Mouse (Mus musculus) 416B (cell line): ENCODE measurements around the gene Rpl13a.

Experiments used
- DNase-seq: peaks from one replicate; pipeline ENCODE4 v3.0.0; 2011; ENCODE audit warnings: low read depth

Rpl13a gene

DNA sequence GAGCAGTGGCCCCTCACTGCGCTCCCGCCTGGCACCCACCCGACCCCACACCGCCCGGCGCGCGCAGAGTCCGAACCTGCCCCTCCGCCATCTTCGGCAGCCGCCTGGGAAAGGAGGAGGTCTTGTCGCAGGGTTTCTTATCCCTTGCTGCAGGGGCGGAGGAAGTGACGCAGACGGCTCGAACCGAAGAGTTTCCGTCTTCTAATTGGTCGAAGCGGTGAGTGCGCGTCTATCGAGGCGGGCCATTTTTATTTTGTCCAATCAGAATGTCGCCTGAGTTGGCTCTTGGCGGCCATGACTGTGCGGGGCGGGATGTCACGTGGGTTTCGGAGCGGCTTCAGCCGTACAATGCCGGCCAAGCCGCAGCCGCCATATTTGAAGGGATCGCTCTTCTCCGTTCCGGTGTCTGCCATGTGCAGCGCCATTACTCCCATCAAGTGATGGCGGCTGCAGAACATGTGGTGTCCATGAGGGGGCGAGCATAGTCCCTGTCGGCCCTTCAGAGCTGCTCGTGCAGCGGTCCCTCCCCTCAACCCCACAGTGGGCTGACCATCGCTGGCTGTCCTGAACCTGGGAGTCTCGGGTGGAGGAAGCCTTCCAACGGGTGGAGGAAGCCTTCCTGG is at the start of gene Rpl13a:
TSS of gene Rpl13a (minus strand) at position 138 of the 623 bp plus-strand sequence.
- DNase-seq: peak; percentile 100

DNA sequence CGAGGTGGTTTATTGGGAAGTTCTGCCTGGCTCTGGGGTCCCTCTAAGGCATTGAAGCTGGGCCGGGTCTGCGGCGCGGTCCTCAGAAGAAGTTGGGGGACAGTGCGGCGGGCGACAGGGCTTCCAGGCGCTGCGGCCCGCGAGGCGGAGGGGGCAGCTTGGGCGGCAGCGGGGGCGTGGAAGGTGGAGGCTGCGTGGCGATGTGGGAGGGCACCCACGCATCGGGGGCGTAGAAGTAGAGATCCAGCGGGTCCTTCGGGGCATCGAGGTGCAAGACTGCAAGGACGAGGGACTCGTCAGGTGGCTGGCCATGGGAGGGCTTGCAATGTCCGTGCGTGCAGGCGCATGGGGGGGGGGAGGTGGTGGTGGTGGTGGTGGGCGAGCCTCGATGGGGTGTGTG is 47.8 kb upstream of the Rpl13a start:
- no peak for DNase-seq

DNA sequence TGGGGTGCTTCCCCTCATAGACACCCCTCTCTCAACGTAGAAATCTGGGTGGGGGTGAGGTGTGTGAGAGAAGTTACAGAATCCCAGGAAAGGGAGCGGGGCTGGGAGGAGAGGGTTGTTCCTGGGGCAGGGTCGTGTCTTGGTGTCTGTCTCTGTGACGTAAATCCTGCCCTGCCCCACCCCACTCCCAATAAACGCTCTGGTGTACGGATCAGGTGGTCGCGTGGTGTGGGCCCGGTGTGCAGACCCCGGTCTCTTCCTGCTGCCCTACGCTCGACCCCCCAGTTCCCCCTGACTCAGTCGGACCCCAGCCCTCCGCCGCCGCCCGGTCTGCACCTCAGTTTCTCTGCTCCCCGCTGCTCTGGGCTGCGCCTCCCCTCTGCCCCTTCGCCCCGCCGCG is 47.4 kb upstream of the Rpl13a start:
- no peak for DNase-seq

DNA sequence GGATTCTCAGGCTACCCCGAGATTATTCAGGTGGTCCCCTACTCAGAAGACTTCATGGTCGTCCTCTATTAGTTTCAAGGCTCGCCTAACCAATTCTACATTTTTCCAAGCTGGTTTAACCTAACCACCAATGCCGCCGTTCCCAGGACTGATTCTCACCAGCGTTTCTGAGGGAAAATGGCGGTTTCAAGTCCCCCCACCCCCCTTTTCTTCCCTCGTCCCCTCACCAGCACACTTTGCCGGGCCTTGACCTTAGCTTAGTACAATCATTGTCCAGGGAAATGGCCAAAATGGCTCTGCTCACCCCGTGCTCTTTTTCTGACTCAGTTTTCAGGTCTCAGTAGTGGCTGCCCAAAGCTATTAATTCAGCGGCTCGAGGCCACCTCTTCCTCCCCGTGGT is 46.8 kb upstream of the Rpl13a start:
- DNase-seq: peak; percentile 14

DNA sequence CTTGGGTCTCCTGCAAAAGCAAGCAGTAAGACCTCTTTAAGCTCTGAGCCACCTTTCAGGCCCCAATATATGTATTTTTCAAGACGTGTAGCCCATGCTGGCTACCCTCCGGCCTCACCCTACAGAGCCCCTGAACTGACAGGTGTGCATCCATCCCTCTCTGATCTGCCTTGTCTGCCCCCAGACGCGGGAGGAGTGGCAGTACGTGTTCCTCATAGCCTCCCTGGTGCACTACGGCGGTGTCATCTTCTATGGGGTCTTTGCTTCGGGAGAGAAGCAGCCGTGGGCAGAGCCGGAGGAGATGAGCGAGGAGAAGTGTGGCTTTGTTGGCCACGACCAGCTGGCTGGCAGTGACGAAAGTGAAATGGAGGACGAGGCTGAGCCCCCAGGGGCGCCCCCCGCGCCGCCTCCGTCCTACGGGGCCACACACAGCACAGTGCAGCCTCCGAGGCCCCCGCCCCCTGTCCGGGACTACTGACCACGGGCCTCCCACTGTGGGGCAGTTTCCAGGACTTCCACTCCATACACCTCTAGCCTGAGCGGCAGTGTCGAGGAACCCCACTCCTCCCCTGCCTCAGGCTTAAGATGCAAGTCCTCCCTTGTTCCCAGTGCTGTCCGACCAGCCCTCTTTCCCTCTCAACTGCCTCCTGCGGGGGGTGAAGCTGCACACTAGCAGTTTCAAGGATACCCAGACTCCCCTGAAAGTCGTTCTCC is 46.2 kb upstream of the Rpl13a start:
- DNase-seq: peak; percentile 17

DNA sequence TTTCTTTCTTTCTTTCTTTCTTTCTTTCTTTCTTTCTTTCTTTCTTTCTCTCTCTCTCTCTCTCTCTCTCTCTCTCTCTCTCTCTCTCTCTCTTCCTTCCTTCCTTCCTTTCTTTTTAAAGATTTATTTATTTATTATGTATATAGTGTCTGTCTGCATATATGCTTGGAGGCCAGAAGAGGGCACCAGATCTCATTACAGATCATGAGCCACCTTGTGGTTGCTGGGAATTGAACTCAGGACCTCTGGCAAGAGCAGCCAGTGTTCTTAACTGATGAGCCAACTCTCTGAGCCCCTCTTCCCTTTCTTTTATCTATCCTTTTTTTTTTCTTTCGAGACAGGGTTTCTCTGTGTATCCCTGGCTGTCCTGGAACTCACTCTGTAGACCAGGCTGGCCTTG is 45.2 kb upstream of the Rpl13a start:
- peak; percentile 70 for DNase-seq

DNA sequence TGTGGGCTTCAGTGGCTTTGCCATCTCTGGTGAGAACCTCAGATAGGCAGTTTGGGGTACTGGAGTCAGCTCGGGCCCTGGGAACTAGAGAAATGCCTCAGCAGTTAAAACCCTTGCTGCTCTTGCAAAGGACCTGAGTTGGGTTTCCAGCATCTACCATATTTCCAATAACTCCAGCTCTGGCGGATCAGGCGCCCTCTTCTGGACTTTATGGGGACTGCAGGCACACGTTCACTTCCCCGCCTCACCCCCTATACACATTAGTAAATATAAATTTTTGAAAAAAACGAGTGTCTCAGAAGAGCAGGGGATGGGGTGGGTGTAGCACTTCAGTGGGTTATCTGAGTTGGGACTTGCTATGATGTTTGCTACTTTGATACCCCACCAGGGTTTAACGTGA is 44.4 kb upstream of the Rpl13a start:
- peak; percentile 57 for DNase-seq

DNA sequence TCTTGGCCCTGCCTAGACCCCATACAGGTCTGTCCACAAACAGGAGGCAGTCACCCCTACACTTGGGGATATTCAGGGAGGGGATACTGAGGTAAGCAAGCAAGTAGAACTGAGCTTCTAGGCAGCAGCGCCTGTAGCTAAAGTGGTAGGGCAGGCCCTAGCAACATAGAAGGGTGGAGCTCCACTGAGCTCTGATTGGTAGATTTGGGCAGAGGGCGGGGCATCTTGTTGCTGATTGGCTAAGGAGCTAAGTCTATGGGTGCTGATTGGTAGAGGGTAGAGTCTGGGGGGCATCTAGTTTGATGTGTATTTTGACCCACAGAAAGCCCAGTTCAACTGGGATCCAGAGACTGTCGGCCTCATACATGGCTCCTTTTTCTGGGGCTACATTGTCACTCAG is 40.9 kb upstream of the Rpl13a start:
- no peak for DNase-seq

DNA sequence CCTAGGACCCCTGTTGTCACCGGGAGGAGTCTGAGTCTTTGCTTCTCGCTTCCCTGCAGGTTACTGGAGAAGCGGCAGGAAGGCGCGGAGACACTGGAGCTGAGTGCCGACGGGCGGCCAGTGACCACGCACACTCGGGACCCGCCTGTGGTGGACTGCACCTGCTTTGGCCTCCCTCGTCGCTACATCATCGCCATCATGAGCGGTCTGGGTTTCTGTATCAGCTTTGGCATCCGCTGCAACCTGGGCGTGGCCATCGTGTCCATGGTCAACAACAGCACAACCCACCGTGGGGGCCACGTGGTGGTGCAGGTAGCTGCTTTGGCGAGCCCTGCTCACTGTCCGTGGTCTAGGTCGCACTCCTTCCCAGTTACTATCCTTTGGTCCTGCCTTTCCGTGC is 40.1 kb upstream of the Rpl13a start:
- no peak for DNase-seq

DNA sequence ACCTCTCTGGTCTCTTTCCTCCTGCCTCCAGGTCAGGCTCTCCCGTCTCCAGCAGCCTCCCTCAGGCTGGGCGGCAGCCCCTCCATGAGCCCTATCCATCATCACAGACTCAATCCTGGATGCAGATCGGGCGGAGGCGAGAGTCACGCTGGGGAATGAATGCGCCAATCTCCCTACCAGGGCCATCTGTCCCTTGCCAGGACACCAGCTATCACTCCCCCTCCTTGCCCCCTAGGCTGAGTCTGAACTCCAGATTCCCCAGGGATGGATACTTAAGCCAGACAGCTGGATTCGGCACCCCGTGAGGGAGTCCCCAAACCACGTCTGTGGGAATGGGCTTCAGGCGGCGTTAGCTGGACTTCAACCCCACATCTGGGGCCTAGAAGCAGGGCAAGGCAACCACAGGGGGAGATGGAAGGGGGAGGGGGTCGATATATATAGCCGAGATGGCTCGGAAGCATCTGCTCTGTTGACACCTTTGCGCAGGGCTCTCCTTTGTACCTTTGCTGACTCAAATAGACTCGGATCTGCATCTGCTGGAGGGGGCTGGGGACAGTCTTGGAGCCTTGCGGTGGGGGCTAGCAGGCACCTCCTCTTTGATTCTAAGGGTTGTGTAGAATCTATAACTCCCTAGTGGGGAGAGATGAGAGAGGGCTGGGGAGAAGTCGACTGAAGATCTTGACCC is 39.3 kb upstream of the Rpl13a start:
- DNase-seq: no peak

DNA sequence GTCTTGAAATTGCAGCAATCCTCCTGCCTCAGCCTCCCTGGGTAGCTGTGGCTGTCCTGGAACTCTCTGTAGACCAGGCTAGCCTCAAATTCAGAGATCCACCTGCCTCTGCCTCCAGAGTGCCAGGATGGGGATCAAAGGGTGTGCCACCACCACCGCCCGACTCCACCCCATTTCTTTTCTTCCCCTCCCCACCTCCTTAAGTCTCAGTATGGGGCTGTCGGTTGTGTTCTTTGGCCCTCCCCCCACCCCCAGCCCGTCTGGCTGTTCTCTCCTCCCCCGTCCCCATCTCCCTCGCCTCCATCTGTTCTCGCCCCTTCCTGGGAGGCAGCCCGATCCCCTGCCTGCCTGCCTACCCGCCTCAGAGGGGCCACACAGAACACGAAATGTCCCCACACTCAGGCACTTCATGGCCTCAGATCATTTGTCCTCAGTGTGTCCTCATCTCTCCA is 38.4 kb upstream of the Rpl13a start:
- no peak for DNase-seq

DNA sequence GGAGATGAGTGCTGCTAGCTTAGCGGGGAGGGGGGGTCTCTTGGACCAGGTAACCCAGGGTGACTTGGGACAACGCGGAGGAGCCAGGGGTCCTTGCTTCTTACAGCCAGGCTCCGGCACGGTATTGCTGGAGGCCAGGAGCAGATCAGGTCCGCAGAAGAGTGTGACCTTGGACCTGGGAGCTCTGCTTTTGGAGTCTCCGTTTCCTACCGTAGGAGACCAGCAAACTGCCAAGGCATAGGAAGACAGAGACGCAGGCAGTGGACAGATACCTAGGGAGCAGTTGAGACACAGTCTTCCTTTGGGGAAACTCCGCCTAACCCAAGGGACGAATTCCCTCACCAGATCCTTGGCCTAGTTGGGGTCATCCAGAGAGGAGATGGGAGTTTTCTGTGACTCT is 37.1 kb upstream of the Rpl13a start:
- no peak for DNase-seq

DNA sequence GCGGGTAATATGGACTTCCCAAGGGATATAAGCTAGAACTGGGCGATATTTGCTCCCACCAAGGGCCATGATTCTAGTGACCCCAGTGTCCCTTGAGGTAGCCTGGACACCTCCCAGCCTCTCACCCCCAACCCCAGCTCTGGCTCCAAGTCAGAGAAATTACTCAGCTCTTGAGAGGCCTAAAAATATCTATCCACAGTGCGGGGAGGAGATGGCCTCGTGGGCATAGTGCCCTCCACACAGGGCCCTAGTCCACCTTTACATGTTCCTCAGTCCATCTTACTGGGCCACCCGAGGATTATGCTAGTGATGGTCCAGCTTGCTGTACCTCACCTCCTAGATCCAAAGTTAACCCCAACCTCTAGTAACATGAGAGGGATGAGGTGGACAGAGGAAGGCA is 36.3 kb upstream of the Rpl13a start:
- no peak for DNase-seq

DNA sequence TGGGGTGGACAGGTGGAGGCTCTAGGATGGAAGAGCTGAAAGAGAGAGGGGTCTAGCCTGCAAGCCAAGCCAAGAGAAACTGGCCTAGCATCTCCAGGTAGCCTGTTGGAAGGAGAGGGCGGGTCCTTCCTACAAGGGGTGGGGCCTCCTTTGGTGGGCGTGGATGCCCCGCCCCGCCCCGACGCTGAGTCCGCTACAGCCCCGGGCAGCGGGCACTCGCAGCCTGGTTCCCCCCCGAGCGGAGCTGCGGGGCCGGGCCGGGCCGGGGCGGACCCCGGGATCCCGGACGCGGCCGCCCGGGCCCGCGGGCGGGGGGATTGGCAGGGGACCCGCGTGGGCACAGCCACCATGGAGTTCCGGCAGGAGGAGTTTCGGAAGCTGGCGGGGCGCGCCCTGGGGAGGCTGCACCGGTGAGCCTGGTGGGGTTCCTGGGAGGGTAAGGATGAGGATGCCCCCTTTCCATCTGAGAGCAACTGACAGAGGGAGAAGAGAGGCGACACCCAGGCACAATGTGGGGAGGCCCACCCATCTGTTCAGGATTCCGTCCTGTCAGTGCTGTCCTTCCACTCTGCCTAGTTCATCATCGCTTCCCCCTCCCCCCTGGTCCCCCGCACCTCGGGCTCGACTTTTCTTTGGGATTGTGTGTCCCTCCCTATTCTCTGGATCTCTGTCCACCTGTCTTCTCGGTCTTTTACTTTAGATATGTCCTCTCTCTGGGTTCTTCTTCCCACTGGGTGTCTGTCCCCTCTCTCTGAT is 35.4 kb upstream of the Rpl13a start, which contains the start of gene Slc17a7:
TSS of gene Slc17a7 (plus strand) at position 215 of the 756 bp plus-strand sequence.
- DNase-seq: no peak

DNA sequence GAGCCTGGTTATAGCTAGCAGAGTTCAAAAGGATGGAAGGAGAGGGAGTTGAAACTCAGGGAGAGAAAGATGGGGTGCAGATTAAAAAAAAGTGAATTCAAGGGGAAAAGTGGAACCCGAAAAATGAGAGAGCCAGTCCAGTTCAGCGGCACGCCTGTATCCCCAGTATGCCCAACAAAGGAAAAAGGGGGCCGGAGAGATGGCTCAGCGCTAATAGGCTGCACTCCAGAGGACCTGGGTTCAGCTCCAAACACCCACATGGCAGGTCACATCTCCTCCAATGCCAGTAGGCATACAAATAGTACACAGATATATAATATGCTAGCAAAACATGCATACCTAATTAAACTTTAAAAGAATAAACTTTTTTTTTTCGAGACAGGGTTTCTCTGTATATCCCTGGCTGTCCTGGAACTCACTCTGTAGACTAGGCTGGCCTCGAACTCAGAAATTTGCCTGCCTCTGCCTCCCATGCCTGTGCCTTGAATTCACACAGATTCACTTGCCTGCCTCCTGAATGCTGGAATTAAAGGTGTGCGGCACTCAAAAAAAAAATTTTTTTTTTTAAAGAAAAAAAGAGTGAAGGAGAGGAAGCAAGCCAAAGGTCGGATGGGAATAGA is 34.5 kb upstream of the Rpl13a start:
- no peak for DNase-seq

DNA sequence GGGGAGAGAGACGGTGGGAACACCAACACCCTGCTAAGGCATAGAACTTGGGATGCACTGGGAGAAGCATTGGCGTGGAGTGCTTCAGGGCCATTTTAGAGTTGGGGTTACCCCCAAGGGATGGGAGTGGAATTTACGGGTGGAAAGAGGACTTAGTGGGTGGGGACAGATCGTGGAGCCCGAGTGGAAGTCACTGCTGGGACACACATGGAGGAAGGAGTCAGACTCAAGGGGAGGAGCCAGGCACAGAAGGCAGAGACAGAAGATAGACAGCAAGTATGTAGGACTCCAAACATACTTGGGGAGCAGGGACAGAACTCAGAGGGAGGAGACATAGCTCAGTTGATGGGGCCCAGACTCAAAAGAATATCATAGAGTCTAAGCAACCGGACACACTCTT is 34.0 kb upstream of the Rpl13a start:
- no peak for DNase-seq

DNA sequence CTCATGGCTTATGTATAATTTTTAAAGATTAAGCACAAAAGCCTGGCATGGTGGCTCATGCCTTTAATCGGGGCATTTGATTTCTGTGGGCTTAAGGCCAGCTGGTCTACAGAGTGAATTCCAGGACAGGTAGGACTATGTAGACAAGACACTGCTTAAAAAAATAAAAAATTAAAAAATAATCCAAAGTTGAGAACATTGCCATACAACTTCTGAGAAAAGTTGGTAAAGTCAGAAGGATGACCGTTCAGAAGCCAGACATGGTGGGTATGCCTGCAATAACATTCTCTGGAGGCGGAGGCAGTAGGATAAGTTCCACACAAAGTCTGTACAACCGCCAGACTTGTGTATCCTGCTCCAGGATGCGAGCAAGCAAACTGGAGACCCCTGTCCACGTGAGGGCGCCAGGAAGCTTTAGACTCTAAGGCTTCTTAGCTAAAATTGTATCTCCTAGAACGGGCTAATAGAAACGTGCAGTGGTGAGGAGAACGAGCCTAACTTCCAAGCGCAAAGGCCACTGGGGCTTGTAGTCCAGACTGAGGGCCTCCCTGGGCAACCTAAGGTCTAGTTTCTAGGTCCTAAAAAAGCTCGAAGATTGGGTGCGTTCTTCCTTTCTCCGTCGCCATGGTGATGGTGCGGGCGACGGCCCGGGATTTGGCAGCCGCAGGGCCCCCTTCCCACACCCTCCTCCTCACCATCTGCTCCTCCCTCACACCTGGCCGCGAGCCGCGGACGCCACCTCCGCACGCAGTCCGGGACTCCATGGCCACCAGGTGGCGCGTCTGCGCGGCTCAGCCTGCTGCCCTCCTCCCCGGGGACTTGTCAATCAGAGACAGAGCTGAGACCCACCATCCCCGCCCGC is 33.3 kb upstream of the Rpl13a start:
- peak; percentile 95 for DNase-seq

DNA sequence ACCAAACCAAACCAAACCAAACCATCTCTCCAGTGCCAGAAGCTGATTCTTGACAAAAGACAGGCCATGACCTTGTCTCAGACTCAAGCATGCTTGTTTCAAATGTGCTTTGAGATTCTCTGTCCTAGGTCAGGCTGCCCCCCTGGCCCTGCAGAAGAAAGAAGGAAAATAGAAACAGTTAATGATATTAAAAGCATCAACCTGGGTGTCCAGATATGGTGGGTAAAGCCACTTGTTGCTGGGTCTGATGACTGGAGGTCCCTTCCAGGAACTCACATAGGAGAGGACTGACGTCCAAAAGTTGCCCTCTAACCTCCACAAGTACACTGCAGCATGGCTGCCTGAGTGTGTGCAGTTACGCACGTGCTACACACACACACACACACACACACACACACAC is 32.3 kb upstream of the Rpl13a start:
- no peak for DNase-seq

DNA sequence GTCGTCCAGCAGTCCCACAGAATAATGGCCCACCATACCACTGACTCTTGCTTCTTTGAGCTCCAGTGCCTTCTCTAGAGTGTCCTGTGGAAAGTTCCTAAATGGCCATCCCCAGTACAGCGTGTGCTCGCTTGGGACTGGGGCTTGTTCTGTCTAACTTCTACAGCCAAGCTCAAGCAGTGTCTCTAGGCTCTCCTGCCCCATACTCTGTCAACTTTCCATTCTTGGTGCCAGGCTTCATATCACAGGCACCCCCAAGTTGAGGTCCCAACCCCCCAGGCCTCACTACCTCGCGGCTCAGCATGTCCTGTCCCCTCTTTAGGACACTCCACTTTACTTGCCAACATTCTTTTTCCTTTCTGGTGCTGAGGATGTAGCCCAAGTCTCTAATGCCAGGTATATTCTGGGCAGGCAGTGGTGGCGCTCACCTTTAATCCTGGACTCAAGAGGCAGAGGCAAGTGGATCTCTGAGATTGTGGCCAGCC is 31.8 kb upstream of the Rpl13a start:
- DNase-seq: no peak

DNA sequence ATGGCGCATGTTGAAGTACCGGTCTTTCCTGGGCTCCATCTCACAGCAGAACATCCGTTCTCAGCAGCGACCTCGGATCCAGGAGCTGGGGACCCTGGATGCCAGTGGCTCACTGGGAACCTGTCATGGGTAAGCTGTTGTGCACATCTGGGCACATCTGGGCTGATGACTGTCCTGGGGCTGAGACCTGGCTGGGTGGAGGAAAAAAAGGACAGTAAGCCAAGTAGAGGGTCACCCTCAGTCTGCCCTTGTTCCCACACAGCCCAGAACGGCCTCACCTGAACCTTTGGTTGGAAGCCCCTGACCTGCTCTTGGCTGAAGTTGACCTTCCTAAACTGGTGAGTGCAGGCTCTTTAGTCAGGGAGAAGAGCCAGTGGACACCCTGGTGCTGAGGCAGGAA is 30.4 kb upstream of the Rpl13a start:
- no peak for DNase-seq

DNA sequence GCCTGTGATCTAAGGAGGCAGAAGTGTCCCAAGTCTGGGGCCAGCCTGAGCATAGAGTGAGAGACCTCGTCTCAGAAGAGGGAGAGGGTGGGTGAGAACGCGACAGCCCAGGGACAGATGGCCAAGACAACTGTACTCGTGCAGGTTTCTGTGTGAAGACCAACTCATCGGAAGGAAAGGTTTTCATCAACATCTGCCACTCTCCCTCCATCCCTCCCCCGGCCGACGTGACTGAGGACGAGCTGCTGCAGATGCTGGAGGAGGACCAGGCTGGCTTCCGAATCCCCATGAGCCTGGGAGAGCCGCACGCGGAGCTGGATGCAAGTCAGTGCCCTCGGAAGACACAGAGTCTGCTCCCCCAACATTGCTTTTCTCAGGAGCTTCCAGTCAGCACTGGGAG is 28.9 kb upstream of the Rpl13a start:
- DNase-seq: no peak
